Mouse (Mus musculus): ENCODE measurements around the gene Senp2.

DNA sequence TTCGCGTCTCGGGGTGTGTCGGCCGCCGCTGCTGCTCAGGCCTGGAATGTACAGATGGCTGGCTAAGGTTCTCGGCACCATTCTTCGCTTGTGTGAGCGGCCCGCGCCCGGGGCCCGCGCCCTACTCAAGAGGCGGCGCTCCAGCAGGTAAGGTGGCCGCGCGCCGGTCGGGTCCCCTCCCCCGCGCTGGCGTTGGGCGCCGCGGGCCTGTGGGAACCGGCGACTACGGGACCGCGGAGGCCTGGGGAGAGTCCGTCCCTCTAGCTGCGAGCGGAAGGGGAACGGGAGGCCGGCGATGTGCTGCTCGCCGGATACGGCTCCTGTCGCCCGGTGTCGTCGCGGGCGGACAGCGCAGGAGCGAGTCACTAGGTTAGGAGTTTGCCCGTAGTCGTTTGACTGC is 312 bp downstream of the Senp2 start:
- TF ChIP-seq POLR2A (IDR thresholded peaks at IDR 0.05; ENCODE audit: borderline replicate concordance, insufficient read depth, low read length) (no peak), CTCF (IDR thresholded peaks at IDR 0.05; ENCODE audit: borderline replicate concordance, insufficient read depth, low read depth, low read length) (no peak)
